Mouse (Mus musculus) heart, embryonic 15.5 days (tissue): ENCODE measurements around the gene Alox12. TPM values are rescaled to one million over a fixed set of nuclear protein-coding genes. Genes with fewer than 3 reads are reported as not detected.

Experiments used
- ATAC-seq: fragments of 200-750 bp; cut with Nextera tagmentation; replicated peaks from 2 replicates; pipeline ENCODE4 v1.8.0; 2017; ENCODE audit warnings: low read depth, moderate TSS enrichment; ENCODE audit not compliant: insufficient number of reproducible peaks, insufficient read depth, low FRiP score
- H3K27ac ChIP-seq: fragments of 300-500 bp; sonication (generic); 2 replicates; pipeline ENCODE4 v1.5.1; 2015; ENCODE audit warnings: mild to moderate bottlenecking, inconsistent platforms
- H3K27me3 ChIP-seq: fragments of 300-500 bp; sonication (generic); 2 replicates; pipeline ENCODE4 v1.6.1; 2015; ENCODE audit warnings: inconsistent platforms
- H3K36me3 ChIP-seq: fragments of 300-500 bp; sonication (generic); 2 replicates; pipeline ENCODE4 v1.6.1; 2015; ENCODE audit warnings: mild to moderate bottlenecking, inconsistent platforms
- H3K4me1 ChIP-seq: fragments of 300-500 bp; sonication (generic); replicated peaks from 2 replicates; pipeline ENCODE4 v1.6.1; 2015; ENCODE audit warnings: inconsistent platforms
- H3K4me2 ChIP-seq: fragments of 300-500 bp; sonication (generic); 2 replicates; pipeline ENCODE4 v1.6.1; 2015; ENCODE audit warnings: inconsistent platforms, mild to moderate bottlenecking, moderate library complexity
- H3K4me3 ChIP-seq: fragments of 300-500 bp; sonication (generic); 2 replicates; pipeline ENCODE4 v1.5.1; 2015; ENCODE audit warnings: mild to moderate bottlenecking, inconsistent platforms
- H3K9ac ChIP-seq: fragments of 300-500 bp; sonication (generic); 2 replicates; pipeline ENCODE4 v1.6.1; 2015; ENCODE audit warnings: mild to moderate bottlenecking, inconsistent platforms
- H3K9me3 ChIP-seq: fragments of 300-500 bp; sonication (generic); replicated peaks from 2 replicates; pipeline ENCODE4 v1.6.1; 2016; ENCODE audit warnings: inconsistent platforms
- WGBS: fragments of 180-500 bp; shearing (Covaris S2); methylation state at CpG from one replicate; pipeline ENCODE4 v1.1.7; 2015; ENCODE audit warnings: mixed read lengths; 5-methylcytosine and 5-hydroxymethylcytosine counted together
- polyA plus RNA-seq: library from polyadenylated mRNA; unstranded; fragments of >200 nt; fragmentation: Nextera tagmentation; extraction: Ambion mirVana; gene quantifications from 2 replicates; pipeline ENCODE4 v1.2.1, GENCODE M21; 2015

Alox12 gene
- polyA plus RNA-seq: 4.1 TPM in 2 replicates

DNA sequence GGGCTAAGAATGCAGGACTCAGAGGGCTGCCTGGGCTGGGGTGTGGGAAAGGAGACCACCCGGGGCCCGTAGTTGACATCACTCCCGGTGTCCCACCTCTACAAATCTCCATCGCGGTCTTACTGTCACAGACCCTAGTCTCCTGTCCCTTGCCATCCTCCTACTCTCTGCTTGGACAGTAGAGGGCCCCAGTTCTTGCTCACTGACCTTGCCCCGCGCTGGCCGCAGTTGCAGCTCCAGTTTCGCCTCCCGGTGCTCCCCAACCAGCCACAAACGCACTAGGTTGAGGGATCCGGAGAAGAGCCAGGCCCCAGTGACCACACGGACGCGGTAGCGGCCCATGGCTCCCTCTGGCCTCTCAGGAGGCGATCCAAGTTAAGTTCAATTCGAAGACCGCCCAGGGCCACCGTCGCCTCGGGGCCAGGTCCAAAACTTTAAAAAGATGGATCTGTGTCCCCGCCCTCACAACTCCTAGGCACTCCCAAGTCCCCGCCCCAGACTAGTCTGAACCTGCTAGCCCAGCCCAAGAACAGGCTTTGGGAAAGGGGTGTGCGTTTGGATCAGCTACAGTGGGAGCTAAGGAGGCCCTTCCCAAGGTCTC lies at the start of gene Alox12:
Gene Alox12 (minus strand): TSS at position 423 of the 601 bp plus-strand sequence.
- WGBS: under 1% methylated on average over 25 of the region's 25 CpGs
- H3K4me3 ChIP-seq: peak within 1 kb of the TSS; percentile 49
- H3K36me3 ChIP-seq: no peaks in the 10 kb centered on the region
- peaks cover 15% of the 10 kb centered on the region for H3K4me1 ChIP-seq
- H3K27me3 ChIP-seq: peaks cover 37% of the 10 kb centered on the region
- no peaks in the 10 kb centered on the region for H3K9me3 ChIP-seq
- peak; percentile 60; the same call in 1 of the 2 replicates for ATAC-seq
- H3K9ac ChIP-seq: peak within 1 kb of the TSS; percentile 56
- peak within 1 kb of the TSS; percentile 78 for H3K4me2 ChIP-seq
- no peak within 1 kb of the TSS for H3K27ac ChIP-seq

DNA sequence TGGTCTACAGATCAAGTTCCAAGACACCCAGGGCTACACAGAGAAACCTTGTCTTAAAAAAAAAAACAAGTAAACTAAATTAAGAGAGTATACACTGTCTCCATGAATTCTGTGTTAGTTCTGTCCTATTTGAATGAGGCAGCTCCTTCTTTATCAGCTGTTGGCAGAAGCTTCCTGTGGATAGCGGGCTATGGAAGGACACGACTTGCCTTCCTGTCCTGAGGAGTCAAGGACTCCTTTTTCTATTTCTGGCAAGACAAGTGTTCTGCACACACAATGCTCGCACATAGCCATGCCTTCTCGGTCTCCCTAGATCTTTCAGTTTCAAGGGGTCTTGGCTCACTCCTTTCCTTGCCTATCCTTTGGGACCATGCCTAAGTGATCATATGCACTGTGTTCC lies 47.1 kb upstream of the Alox12 start:
- peak overlapping the region; percentile 45; the same call in 1 of the 2 replicates for H3K27ac ChIP-seq
- no peak overlapping the region for H3K4me2 ChIP-seq

DNA sequence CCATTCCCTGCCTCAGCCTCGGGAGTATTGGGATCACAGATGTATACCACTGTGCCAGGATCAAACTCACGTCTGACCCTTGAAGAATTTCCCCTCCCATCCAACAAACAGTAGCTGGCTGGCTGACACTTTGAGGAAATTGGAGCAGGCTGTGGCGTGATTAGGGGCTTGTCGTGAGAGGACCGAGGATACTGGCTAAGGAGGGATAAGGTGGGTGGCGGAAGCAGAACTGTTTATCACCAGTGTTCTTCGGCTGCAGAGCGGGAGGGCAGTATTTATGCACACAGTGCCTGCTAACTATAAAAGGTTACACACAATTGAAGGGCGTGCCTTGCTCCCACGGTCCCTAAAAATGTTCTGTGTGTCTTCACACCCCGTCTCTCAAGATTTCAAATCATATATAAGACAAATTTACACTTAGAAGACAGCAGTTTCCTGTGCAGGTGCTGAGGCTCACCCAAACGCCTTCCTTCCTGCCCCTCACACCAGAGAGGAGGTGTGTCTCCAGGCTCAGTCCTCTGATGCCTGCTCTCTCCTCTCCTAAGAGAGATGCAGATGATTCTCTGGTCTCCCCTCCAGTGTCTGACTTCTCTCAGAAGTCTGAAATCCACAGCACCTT lies 42.8 kb upstream of the Alox12 start:
- ATAC-seq: no peak; the same call in 1 of the 2 replicates
- no peaks in the 10 kb centered on the region for H3K9me3 ChIP-seq
- no peaks in the 10 kb centered on the region for H3K27me3 ChIP-seq
- no peak overlapping the region for H3K4me3 ChIP-seq
- peak overlapping the region; percentile 79 for H3K27ac ChIP-seq
- H3K4me2 ChIP-seq: peak overlapping the region; percentile 13; the same call in 1 of the 2 replicates
- no peak overlapping the region for H3K9ac ChIP-seq
- WGBS: 31% methylated on average over 12 of the region's 12 CpGs
- peaks cover 5% of the 10 kb centered on the region for H3K4me1 ChIP-seq
- no peaks in the 10 kb centered on the region for H3K36me3 ChIP-seq

More for the DNA sequence above, 47.1 kb upstream of the Alox12 start:
- ATAC-seq: no peak; the same call in 1 of the 2 replicates
- Histone ChIP-seq H3K27me3 (no peaks in the 10 kb centered on the region), H3K4me3 (no peak overlapping the region), H3K9ac (no peak overlapping the region), H3K36me3 (no peaks in the 10 kb centered on the region), H3K4me1 (peaks cover 5% of the 10 kb centered on the region), H3K9me3 (no peaks in the 10 kb centered on the region)
- 55% methylated on average over 4 of the region's 4 CpGs for WGBS

DNA sequence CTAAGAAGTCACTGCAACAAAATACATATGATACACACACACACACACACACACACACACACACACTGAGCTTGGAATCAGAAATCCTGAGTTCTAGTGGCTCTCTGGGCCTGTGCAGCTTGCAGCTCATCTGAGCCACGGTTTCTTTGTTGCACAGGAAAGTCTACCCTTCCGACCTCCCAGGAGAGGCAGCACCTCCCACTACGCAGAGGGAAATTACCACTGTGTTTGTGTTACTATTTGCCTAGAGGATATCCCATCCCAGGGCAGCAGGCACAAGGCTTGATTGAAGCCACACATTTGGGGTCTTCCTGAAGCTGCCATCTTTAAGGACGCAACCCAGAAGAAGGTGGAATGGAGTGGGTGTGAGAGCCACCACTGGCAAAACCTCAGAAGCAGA lies 42.3 kb upstream of the Alox12 start:
- Histone ChIP-seq H3K27me3 (no peaks in the 10 kb centered on the region), H3K36me3 (no peaks in the 10 kb centered on the region), H3K4me3 (no peak overlapping the region), H3K27ac (peak overlapping the region; percentile 79), H3K9me3 (no peaks in the 10 kb centered on the region), H3K4me2 (peak overlapping the region; percentile 13; the same call in 1 of the 2 replicates), H3K4me1 (peaks cover 5% of the 10 kb centered on the region), H3K9ac (no peak overlapping the region)
- ATAC-seq: no peak; the same call in 1 of the 2 replicates
- 35% methylated on average over 4 of the region's 4 CpGs for WGBS

GRCm38 (mm10) chr11:70293881-70294280 lies 38.7 kb upstream of the Alox12 start:
- H3K9ac ChIP-seq: no peak overlapping the region
- no peaks in the 10 kb centered on the region for H3K9me3 ChIP-seq
- 80% methylated on average over 6 of the region's 6 CpGs for WGBS
- no peak for ATAC-seq
- H3K4me2 ChIP-seq: no peak overlapping the region
- no peak overlapping the region for H3K27ac ChIP-seq
- H3K36me3 ChIP-seq: no peaks in the 10 kb centered on the region
- no peaks in the 10 kb centered on the region for H3K27me3 ChIP-seq
- no peak overlapping the region for H3K4me3 ChIP-seq
- H3K4me1 ChIP-seq: peaks cover 5% of the 10 kb centered on the region

DNA sequence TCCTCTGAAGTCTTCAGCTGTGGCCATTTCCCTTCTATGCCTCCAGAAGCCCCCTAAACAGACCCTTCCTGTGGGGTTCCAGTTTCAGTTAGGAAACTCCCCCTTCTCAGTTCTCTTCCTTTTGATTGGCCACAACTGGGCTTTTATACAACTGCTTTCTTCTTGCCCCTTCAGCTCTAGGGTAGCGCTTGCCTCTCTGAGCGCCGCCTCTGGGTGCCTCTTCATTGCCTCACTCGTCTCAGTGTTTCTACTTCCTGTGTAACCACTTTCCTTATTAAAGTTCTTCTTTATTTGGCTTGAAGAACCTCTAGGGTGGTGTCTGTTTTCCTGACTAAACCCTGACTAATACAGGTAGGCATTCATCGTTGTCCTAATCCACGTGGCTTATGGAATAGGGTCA lies 36.1 kb upstream of the Alox12 start:
- H3K27me3 ChIP-seq: no peaks in the 10 kb centered on the region
- no peak overlapping the region for H3K27ac ChIP-seq
- no peak overlapping the region for H3K9ac ChIP-seq
- no peak for ATAC-seq
- H3K9me3 ChIP-seq: no peaks in the 10 kb centered on the region
- no peak overlapping the region for H3K4me2 ChIP-seq
- 78% methylated on average over 6 of the region's 6 CpGs for WGBS
- no peaks in the 10 kb centered on the region for H3K4me1 ChIP-seq
- no peaks in the 10 kb centered on the region for H3K36me3 ChIP-seq
- H3K4me3 ChIP-seq: no peak overlapping the region

- Histone ChIP-seq H3K27ac (no peak overlapping the region), H3K4me2 (no peak overlapping the region), H3K9me3 (no peaks in the 10 kb centered on the region), H3K9ac (no peak overlapping the region), H3K36me3 (no peaks in the 10 kb centered on the region), H3K4me1 (no peaks in the 10 kb centered on the region), H3K4me3 (no peak overlapping the region), H3K27me3 (no peaks in the 10 kb centered on the region)
- no peak for ATAC-seq
- WGBS: 24% methylated on average over 6 of the region's 6 CpGs
Observed at GRCm38 (mm10) chr11:70289236-70289635, 34.1 kb upstream of the Alox12 start.

DNA sequence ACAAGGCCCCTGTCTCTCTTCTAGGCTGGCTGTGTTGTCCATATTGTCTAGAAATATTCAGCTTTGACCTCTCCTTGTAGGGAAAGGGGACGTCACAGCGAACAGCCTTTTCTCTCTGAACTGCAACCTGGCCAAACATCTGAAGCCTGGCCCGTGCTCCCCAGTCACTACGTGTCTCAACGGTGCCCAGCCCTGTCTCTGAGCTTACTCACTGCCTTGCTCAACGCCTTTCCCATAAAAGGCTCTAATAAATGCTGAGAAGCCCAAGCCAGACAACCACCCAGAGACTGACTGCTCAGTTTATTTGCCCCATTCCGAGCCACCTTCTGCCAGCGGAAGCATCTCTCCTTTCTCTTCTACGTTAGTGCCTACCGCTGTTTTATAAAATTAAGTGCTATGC lies 32.9 kb upstream of the Alox12 start:
- 82% methylated on average over 10 of the region's 10 CpGs for WGBS
- Histone ChIP-seq H3K9ac (no peak overlapping the region), H3K4me2 (no peak overlapping the region), H3K27me3 (no peaks in the 10 kb centered on the region), H3K4me1 (no peaks in the 10 kb centered on the region), H3K9me3 (no peaks in the 10 kb centered on the region), H3K36me3 (no peaks in the 10 kb centered on the region), H3K4me3 (no peak overlapping the region), H3K27ac (no peak overlapping the region)
- no peak for ATAC-seq

DNA sequence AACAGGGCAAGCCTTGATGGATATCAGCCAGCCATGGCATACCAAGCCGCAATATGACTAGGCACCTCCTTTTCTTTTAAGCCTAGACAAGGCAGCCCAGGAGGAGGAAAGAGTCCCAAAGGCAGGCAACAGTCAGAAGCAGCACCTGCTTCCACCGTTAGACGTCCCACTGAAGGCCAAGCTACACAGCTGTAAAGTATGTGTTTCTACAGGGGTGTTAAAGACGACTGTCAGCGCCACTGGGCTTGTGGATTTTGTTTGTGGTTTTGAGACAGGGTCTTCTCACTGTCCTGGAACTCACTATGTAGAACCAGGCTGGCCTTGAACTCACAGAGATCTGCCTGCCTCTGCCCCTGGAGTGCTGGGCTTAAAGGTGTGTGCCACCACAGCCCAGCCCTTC lies 30.5 kb upstream of the Alox12 start:
- Histone ChIP-seq H3K4me1 (peaks cover under 1% of the 10 kb centered on the region; the same call in 1 of the 2 replicates), H3K4me3 (no peak overlapping the region), H3K27ac (no peak overlapping the region), H3K27me3 (no peaks in the 10 kb centered on the region), H3K9me3 (no peaks in the 10 kb centered on the region), H3K36me3 (no peaks in the 10 kb centered on the region), H3K4me2 (no peak overlapping the region), H3K9ac (no peak overlapping the region)
- no peak for ATAC-seq
- 51% methylated on average over 5 of the region's 5 CpGs for WGBS

GRCm38 (mm10) chr11:70284757-70285156 lies 29.6 kb upstream of the Alox12 start:
- H3K9ac ChIP-seq: no peak overlapping the region
- no peak overlapping the region for H3K4me2 ChIP-seq
- H3K4me3 ChIP-seq: no peak overlapping the region
- no peak overlapping the region for H3K27ac ChIP-seq
- peaks cover 7% of the 10 kb centered on the region for H3K4me1 ChIP-seq
- ATAC-seq: no peak
- H3K36me3 ChIP-seq: no peaks in the 10 kb centered on the region
- H3K9me3 ChIP-seq: no peaks in the 10 kb centered on the region
- no peaks in the 10 kb centered on the region for H3K27me3 ChIP-seq
- WGBS: 64% methylated on average over 3 of the region's 3 CpGs

DNA sequence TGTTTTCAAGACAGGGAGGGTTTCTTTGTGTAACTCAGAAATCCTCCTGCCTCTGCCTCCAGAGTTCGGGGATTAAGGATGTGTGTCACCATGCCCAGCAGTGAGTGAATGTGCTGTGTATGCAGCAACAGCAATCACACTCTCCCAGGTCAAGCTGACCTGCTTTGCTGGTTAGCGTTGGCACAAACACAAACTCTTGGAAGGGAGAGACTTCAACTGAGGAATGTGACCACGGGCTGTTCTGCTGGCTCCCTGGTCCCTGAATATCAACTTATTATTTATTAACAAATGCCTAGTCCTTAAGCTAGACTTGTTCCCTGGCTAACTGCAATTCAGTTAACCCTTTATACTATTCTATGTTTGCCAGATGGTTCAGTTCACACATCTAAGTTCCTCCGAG lies 28.5 kb upstream of the Alox12 start:
- no peak overlapping the region for H3K9ac ChIP-seq
- ATAC-seq: no peak

GRCm38 (mm10) chr11:70280441-70280840 lies 25.3 kb upstream of the Alox12 start:
- 61% methylated on average over 3 of the region's 3 CpGs for WGBS
- Histone ChIP-seq H3K9ac (no peak overlapping the region), H3K27ac (0 out of 2 replicates have a peak overlapping the region, but pooled peaks have one; percentile 63), H3K4me2 (no peak overlapping the region), H3K4me1 (peaks cover 7% of the 10 kb centered on the region), H3K4me3 (no peak overlapping the region), H3K36me3 (no peaks in the 10 kb centered on the region), H3K9me3 (no peaks in the 10 kb centered on the region), H3K27me3 (no peaks in the 10 kb centered on the region)
- ATAC-seq: no peak

More for the DNA sequence above, 28.5 kb upstream of the Alox12 start:
- H3K36me3 ChIP-seq: no peaks in the 10 kb centered on the region
- no peak overlapping the region for H3K4me2 ChIP-seq
- 70% methylated on average over 4 of the region's 4 CpGs for WGBS
- H3K27ac ChIP-seq: no peak overlapping the region
- H3K9me3 ChIP-seq: no peaks in the 10 kb centered on the region
- no peak overlapping the region for H3K4me3 ChIP-seq
- H3K27me3 ChIP-seq: no peaks in the 10 kb centered on the region
- peaks cover 7% of the 10 kb centered on the region for H3K4me1 ChIP-seq
